Mouse (Mus musculus) forelimb bud, embryonic 11.5 days (tissue): ENCODE data around the gene Stt3b.

Experiments
- DNase-seq: peaks from one replicate; pipeline ENCODE4 v3.0.0-alpha.2; 2012; ENCODE audit warnings: low read depth, low spot score

The Stt3b gene

DNA sequence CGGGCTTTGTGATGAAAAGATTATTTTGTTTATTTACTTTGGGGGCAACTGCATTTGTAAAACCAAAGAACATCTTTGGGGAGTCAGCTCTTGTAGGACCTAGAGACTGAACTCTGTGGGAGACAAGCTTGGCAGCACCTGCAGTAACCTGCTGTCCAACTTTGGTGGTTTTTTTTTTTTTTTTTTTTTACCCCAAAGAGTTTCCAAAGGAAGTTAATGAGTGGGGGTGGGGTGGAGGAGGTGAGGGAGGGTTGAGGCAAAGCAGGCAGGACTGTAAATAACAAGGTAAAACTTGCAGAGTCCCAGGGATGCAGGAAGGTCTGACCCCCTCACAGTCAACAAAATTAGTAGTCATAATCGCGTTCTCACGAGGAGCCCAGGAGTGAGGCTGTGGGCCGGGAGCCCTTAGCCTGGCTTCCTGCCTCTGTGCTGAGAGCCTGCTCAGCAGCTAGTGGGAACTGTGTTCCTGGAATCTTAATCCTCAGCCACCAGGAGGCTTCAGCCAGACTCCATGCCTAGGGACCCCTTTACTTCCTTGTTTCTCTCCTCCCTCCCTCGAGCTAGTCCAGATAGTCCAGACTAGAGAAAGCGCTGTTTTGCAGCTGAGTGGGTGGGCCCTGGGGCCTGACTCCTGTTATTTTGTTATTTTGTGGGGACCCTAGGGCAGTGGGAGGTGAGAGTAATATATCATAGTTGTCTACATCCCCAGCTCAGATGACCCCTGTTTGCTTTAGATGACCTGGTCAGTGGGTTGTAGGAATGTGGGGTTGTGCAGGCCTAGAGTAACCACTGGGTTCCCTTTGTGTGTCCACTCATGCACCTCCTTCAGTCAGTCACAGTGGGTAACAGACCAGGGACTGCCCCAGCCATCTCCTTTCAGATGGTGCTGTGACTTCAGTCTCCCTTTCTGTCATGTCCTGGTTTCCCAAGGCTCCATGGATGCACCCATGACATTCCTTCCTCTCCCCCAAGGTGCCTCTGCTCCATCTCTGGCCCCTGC, 95.3 kb downstream of the Stt3b start:
- DNase-seq, result peak; percentile 7

DNA sequence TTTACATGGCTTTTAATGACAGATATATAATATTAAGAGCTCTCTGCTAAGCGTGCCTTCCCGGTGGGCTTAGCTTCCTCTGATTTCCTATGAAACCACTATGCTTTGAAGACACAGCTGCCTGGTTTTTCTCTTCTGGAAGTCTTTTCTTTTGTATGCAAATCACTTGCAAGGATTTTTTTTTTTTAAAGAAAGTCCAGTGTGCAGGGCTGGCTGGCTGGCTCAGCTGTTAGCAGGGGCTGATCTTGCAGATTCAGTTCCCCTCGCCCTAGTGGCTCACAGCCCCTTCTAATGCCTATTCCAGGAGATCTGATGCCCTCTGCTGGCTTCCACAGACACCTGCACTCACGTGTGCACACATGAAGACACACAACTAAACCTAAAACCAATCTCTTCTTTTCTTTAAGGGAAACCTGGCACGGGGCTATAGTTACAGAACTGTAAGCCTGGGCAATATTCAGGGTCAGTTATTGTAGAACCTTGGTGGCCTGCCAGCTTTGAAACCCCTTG, 96.4 kb downstream of the Stt3b start:
- no peak for DNase-seq

DNA sequence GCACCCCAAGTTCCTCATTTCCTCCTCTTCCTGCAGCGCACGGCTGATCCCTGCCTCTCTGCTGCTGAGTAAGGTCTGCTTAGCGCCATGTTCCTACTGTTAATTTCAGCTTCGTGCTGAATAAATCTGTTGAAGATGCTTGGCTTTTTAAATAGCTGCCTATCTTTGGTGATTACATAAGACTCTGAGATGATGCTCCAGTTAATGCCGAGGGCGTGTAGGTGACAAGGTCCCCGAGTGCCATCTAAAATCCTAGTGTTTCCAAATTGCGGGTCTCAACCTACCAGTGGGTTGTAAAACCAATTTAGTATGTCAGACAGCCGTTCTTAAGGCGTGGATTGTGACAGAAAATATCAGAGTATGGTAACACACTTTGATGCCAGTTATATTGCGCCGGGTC, 99.7 kb downstream of the Stt3b start:
- DNase-seq, result no peak

DNA sequence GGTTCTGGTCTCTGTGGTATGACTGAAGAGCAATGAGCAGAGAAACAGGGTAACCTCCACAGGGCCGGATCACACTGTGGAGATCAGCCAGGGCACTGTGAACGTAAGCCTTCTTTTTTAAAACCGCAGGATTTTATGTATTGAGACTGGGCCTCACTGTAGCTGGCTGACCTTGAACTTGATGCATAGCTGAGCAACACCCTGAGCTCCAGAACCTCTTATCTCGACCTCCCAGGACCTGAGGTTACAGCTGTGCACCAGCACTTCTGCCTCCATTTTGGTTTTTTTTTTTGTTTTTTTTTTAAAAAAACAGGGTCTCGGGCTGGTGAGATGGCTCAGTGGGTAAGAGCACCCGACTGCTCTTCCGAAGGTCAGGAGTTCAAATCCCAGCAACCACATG, 100.5 kb downstream of the Stt3b start:
- DNase-seq, result no peak

DNA sequence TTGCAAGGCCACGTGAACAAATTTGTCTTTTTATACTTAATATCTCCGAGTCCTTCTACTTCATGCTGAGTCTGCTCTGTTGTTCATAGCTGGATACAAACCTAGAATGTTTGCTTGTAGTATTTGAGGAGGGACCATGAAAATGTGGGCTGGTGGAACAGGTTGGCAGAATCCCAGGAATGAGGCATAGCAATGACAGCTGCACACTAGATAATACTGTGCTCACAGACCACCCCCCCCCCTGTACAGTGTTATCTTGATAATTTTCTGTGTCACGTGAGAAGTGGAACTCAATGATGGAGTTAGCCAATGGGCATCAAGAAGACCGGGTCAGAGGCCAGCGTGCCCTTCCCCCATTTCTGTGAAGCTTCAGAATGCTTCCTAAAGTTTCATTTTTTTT, 104.0 kb downstream of the Stt3b start:
- DNase-seq, result no peak

DNA sequence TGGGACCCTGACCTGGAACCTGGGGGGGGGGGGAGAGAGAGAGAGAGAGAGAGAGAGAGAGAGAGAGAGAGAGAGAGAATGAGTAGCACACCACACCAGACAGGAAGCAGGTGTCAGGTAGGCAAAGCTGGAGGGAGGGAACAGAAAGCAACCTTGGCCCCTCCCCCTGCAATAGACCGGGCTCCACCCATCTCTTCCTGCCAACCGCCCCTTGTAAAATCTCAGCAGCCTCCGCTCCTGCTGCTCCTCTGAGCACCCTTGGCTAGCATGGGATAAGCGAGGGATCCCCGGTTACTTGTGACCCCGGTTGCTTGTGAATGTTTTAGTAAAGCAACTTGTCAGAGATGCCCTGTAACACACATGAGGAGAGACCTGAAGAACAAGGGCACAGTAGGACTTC, 104.7 kb downstream of the Stt3b start:
- DNase-seq, result peak; percentile 32

DNA sequence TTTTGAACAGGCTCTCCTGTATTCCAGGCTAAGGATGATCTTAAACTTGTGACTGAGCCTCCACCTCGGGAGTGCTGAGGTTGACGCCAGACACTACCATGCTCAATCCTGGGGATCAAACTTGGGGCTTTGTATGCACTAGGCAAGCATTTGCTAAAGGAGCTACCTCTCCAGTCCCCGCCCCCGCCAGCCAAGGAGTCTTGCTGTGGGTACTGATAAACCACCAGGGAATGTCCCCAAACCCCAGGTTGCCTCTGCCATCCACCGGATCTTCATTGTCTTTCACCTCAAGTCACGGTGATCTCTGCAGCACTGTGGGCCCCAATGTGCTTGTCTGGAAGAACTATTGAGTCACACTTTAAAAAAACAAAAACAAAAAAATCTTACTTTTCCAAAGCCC, 107.1 kb downstream of the Stt3b start:
- DNase-seq, result no peak

DNA sequence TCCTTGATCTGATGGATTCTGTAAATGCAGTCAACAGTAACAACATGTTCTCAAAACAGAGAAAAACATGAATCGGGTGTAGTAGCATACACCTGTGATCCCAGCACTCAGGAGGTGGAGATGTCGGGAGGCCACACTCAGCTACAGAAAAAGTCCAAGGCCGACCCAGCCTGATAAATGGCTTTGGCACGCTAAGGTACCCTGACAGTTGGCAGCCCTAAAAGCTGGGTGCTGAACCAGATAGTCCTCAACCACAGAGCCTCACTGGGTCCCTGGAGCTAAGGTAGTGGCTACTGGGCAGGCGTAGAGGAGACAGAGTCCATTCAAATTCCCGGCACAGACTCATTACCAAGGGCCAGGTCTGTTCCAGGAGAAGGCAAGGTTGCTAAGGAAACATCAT, 109.0 kb downstream of the Stt3b start:
- no peak for DNase-seq

DNA sequence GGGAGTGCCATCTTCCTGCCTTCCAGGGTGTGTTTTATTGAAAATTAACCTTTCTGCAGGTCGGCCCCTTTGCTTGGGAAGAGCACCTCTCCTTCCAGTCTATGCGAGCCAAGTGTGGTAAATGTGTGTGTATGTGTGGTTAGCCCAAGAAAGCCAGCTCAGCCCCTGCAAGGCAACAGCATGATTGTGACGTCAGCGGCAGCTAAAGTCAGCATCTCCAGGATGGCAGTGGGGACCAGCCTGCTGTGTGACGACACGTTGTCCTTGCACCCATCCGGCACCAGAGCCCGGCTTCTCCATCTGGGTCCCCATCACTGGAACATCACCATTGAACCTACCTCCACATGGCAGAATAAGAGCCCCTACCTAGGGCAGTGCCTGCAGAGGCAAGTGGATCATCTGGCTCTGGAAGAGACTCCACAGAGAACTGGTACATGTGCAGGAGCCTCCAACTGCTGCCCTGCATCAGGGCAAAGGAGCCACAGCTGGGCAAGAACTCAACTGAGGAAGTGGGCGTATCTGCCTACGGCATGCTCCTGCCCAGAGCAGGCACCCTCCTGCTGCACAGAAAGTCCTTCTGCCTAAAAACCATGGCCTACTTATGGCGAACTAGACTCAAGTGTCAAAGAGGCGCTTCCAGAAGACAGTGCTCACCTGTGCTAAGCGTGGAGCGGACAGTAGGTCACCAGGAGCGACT, 109.9 kb downstream of the Stt3b start:
- DNase-seq, result no peak

DNA sequence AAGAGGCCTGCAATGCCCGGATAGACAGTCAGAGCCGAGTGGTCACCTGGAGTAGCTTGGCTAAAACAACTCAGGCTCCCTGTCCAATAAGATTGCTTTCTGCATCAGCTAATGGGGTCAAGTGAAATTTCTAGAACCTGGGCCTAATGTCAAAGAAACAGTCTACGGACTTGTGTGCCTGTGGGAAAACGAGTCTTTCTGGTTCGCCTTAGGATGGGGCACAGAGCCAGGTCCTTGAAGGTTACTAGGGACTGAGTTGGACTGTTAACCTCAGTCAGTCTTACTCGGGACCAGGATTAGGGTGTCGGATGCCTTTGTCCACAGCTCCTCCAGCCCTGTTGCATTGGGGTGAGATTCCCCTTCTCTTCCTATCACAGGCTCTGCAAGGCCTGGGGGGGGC, 113.1 kb downstream of the Stt3b start:
- DNase-seq, result no peak

DNA sequence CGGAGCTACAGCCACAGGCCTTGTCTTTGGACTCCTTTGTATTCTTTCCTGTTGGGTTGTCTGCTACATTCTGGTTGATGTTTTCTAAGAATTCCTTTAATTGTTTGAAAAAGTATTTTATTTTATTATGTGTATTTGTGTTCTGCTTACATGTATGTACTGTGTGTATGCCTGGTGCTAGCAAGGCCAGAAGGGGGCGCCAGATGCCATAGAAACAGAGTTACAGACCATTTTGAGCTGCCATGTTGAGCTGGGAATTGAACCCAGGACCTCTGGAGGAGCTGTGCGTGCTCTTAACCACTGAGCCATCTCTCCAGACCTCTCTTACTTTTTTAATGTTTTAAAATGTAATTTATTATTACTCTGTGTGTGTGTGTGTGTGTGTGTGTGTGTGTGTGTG, 117.3 kb downstream of the Stt3b start:
- no peak for DNase-seq
